Mouse (Mus musculus) embryonic fibroblast, embryonic 13.5 days (primary cell): ENCODE measurements at regions not wholly inside any gene's neighbourhood (a gene's known extent, or its start where the extent isn't known, plus 50 kb on each side); places are given as distances from the start of the nearest gene placed in this dataset.

Experiments
- H3K27ac ChIP-seq: 2 replicates; pipeline ENCODE4 v1.5.1; 2012; ENCODE audit warnings: low read length, control low read depth, inconsistent platforms; ENCODE audit not compliant: insufficient read depth
- H3K4me1 ChIP-seq: 2 replicates; pipeline ENCODE4 v1.6.1; 2011; ENCODE audit warnings: low read length; ENCODE audit not compliant: control insufficient read depth, insufficient read depth
- H3K4me3 ChIP-seq: 2 replicates; pipeline ENCODE4 v1.5.1; 2011; ENCODE audit warnings: mild to moderate bottlenecking, control low read depth, low read length; ENCODE audit not compliant: insufficient read depth
- CTCF ChIP-seq: IDR thresholded peaks from 2 replicates; pipeline ENCODE4 v1.5.1; 2011; ENCODE audit warnings: mild to moderate bottlenecking, control low read depth, low read length, moderate library complexity, borderline replicate concordance; ENCODE audit not compliant: insufficient read depth
- POLR2A ChIP-seq: IDR thresholded peaks from 2 replicates; pipeline ENCODE4 v1.6.1; 2011; ENCODE audit warnings: low read depth, mild to moderate bottlenecking, control low read depth, low read length, moderate library complexity

GRCm38 (mm10) chr12:48680957-48681356 is 701.5 kb upstream of the Foxg1 start:
- TF ChIP-seq POLR2A (no peak), CTCF (no peak)
- no peak overlapping the region for H3K4me3 ChIP-seq

GRCm38 (mm10) chr12:48705963-48706362 is 676.5 kb upstream of the Foxg1 start:
- TF ChIP-seq POLR2A (no peak), CTCF (no peak)
- no peaks in the 10 kb centered on the region for H3K4me1 ChIP-seq
- no peak overlapping the region for H3K4me3 ChIP-seq
- H3K27ac ChIP-seq: no peak overlapping the region

More at GRCm38 (mm10) chr12:48680957-48681356, 701.5 kb upstream of the Foxg1 start:
- Histone ChIP-seq H3K27ac (no peak overlapping the region), H3K4me1 (no peaks in the 10 kb centered on the region)

DNA sequence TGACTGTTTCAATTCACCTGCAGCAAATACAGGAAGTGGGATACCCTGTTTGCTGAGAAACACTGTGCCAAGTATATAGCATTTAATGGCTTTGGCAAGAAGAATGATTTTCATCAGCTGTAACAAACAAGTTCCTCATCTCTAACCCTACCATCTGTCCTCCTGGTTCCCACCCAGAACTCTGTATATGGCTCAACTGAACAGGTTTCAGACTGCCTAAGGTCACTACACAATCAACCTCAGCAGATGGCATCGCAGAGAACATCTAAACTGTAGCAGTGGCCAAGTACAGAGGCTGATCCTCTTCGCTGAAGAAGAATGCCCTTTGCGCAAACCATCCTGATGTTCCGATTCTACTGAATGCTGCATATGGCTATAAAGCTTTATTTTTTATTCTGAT is 668.8 kb upstream of the Foxg1 start:
- no peak for TF ChIP-seq POLR2A
- TF ChIP-seq CTCF: no peak
- Histone ChIP-seq H3K4me1 (no peaks in the 10 kb centered on the region), H3K27ac (no peak overlapping the region), H3K4me3 (no peak overlapping the region)

DNA sequence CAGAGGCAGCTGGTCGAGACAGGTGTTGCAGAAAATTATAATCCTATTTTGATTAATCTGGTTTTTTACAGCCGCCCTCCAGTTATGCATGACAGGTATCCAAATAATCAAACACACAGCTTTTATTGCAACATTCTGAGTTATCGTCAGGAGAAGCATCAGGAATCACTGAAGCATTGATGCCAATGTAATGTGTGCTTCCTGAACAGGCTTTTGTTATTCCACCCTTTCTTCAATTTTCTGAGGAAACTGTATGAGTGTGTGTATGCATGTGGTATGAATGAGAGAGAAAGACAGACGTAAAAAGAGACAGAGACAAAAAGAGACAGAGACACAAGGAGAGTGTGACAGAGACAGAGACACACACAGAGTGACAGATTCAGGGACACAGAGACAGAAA is 652.6 kb upstream of the Foxg1 start:
- Histone ChIP-seq H3K27ac (no peak overlapping the region), H3K4me3 (no peak overlapping the region), H3K4me1 (no peaks in the 10 kb centered on the region)
- no peak for TF ChIP-seq POLR2A
- no peak for TF ChIP-seq CTCF

- TF ChIP-seq CTCF: no peak
- no peak for TF ChIP-seq POLR2A
- no peaks in the 10 kb centered on the region for H3K4me1 ChIP-seq
- no peak overlapping the region for H3K4me3 ChIP-seq
- H3K27ac ChIP-seq: no peak overlapping the region
Observed at GRCm38 (mm10) chr12:48758805-48759396, 623.6 kb upstream of the Foxg1 start.
